Mouse (Mus musculus): Measurements from ENCODE around the gene Sox13.
"Not testable (repeated sequence)": the region's sequence is repeated elsewhere in the genome, so short reads cannot be mapped to it uniquely, and the experiment has no call there.

Sox13 gene

DNA sequence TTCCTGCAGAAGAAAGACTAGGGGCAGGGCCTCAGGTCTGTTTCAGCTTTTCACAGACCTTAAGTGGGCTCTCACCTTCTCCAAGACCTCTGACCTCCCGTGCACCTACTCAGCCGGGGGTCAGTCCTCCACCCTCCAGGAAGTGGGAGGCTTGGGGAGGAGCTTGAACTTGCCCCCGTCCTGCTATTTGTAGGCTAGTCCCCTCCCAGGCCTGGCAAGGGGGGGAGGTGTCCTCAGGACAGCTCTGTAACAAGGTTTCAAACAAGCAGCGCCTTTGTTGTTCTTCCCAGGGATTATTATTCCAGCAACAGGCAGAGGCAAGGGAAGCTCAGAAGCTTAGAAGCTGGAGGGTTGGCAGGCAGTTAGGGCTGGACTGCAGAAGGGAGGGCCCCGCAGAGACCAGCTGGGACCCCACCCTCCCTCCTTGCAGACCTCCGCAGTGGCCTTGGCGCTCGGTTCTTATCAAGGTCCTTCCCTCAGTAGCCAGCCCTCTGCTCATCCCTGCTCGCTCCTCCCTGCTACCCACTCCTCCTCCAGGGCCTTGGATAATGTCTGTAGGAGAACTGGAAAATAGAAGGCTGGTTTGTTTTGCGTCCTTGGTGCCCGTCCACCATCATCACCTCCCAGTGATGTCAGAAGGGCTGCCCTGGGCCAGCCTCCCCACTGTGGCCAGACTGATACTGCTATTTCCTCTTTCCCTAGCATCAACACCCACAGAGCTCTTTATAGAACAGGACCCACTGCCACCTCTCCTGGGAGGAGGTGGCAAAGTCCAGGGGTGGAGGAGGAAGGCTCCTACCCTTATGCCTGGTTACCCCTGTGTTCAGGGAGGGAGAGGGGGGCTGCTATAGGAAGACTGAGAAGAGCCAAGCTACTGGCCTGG is 56.3 kb downstream of the Sox13 start:
- no peak for DNase-seq (ENCODE audit: low read depth, low spot score)

DNA sequence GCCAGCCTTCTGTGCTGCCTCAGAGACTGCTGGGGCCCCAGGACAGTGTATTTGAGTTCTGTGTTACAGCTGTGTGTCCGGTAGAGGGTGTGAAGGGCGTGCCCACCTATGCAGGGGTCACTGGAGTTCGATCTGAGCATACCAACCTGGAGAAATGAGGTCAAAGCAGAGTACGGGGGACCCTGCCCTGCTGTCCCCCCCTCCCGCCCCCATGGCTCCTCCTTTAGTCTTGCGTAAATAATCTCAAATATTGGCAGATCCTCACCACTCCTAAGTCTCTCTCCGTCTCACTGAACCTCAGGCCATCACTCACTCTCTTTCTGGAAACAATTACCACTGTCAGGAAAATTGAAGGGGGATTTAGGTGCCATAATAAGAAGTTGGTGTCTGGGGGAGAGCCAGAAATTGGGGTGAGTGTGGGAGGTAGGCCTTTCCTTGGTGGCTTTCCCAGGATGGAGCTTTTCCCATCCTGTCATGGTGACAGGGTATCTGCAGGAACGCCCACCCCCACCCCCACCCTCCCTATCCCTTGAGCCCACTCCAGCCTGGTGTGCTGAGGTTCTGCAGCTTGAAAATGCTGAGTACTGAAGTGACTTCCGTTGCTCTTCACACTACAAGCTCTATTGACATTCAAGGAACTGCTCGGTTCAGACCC is 57.1 kb downstream of the Sox13 start:
- DNase-seq (ENCODE audit: low read depth, low spot score), result no peak

DNA sequence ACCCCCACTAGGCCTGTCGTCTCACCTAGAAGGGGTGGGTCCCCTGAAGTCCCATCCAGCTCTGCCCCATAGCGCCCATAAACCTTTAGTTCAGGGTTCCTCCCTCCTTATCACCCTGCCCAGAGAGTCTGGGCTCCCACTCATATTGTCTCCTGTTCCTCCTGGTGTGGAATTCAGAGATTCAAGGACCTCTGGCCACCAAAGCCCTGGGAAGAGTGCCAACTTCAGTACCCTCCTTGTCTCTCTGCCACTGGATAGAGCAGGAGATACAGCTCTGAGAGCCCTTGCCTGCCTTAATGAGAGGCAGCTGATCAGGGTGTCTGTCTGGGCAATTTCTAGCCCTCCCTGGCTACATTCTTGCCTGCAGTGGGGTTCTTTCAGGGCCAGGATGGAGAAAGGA is 59.3 kb downstream of the Sox13 start:
- no peak for DNase-seq (ENCODE audit: low read depth, low spot score)

DNA sequence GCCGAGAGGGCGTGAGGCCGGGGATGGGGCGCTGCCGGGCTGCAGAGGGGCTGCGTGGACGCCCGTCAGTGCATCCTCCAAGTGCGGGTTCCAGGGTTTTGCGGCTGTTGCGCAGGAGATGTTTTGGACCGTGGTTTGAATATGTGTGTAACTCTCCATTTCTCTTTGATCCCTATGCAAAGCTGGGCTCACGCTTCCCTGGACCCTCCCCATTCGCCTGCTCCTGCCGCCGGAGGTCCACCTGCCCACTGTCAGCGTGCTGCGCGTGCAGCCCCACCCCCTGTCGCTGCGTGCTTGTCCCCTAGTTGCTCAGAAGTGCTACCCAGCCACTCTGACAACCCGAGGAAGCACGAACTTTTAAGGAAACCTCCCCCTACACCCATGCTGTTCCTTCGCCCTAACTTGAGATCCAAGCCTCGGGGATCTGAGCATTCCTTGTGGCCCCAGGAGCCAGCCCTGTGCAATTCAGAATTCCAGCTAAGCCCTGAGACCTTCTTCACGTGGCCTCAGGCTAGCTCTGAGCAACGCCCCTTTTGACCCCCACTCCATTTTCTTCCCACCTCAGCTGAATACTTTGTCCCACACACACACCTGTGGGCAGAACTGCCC is 60.1 kb downstream of the Sox13 start:
- no peak for DNase-seq (ENCODE audit: low read depth, low spot score)

DNA sequence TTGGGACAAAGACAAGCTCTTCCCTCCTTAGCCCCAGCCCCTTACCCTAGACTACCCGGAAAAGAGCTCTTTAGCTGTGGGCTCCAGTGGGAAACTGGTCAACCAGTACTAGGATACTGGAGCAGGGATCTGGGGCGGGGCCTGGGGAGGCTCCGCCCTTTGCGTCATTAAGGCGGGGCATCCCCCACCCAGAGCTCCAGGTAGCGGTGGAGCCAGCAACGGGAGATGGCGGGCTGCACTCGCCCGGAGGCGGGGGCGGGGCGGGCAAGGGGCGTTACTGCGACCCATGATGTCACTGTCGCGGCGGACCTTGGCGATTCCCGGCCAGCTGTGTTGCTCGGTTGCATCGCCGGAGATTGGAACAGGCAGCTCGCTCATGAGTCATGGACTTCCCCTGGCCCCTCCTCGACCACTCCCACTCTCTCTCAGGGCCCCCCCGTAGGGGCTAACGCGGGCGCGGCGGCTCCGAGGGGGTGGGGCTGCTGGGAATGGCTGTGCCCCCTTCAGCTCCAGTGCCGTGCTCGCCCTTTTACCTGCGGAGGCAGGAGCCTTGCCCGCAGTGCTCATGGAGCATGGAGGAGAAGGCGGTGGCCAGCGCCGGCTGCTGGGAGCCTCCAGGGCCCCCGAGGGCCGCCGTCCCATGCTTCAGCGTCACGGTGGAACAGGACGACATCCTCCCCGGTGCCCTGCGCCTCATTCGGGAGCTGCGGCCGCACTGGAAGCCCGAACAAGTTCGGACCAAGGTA is 60.7 kb downstream of the Sox13 start, which contains the start of gene Etnk2:
TSS of gene Etnk2 (plus strand) at position 297 of the 746 bp plus-strand sequence.
- peak; percentile 83 for DNase-seq (ENCODE audit: low read depth, low spot score)

DNA sequence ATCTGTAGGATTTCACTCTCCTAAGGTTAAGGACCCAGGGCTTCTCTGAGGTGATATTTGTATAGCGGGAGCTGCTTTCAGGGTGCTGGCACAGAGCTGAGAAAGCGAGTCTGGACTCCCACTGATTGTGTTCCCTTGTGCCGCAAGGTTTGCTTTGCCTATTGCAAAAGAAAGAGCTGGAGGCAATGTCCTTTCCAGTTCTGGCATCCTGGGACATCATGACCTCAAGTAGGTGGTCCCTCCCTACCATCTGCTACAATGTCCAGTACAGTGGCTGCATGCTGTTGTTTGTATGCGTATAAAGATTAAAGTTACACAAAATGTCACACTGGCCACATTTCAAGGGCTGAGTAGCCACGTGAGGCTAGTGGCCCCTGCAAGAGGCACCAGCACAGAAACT is 62.1 kb downstream of the Sox13 start:
- DNase-seq (ENCODE audit: low read depth, low spot score), result no peak

GRCm38 (mm10) chr1:133361006-133361405 is 63.2 kb downstream of the Sox13 start:
- no peak for DNase-seq (ENCODE audit: low read depth, low spot score)

- DNase-seq (ENCODE audit: low read depth, low spot score), result no peak
Observed at GRCm38 (mm10) chr1:133356330-133356729, 67.8 kb downstream of the Sox13 start.

- no peak for DNase-seq (ENCODE audit: low read depth, low spot score)
Observed at GRCm38 (mm10) chr1:133355912-133356311, 68.3 kb downstream of the Sox13 start.

GRCm38 (mm10) chr1:133355469-133355868 is 68.7 kb downstream of the Sox13 start:
- DNase-seq (ENCODE audit: low read depth, low spot score), result no peak

- peak; percentile 76 for DNase-seq (ENCODE audit: low read depth, low spot score)
Observed at GRCm38 (mm10) chr1:133353371-133353809, 70.8 kb downstream of the Sox13 start.

DNA sequence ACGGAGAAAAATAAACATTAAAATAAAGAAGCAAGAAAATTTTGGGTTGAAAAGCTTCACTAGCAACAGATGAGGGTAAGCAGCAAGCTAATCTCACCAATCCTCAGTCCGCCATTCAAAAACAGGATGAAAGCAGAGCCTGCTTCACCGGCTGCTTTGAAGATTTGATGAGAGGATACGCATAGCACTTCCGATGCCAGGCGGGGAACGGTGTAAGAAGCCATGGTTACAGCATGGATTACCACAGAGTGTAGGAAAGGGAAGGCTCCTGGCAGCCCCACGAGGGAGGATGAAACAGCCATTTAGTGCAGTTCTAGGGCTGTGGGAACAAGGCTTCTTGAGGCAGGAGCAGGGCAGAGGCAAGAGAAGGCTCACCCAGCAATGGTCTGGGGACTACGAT is 72.4 kb downstream of the Sox13 start:
- DNase-seq (ENCODE audit: low read depth, low spot score), result no peak

DNA sequence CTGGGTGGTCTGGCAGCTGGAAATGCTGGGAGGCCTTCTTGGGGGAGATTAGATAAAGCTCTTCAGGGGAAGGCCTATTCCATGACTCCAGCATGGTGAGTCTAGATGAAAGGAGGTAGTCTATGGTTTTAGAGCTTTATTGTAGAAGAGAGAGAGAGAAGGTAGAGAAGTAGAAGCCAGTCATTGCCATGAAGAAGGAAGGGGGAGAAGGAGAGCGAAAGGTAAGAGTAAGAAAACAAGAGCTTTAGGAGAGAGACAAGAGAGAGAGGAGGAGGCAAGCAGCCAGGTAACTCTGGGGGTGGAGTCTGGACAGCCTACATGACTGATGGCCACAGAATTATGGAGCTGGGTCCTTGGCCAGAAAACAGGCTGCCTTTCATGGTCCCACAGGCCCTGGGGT is 74.0 kb downstream of the Sox13 start, which contains the start of gene Ren1:
TSS of gene Ren1 (plus strand) at position 301 of the 400 bp plus-strand sequence.
- DNase-seq (ENCODE audit: low read depth, low spot score), result no peak

DNA sequence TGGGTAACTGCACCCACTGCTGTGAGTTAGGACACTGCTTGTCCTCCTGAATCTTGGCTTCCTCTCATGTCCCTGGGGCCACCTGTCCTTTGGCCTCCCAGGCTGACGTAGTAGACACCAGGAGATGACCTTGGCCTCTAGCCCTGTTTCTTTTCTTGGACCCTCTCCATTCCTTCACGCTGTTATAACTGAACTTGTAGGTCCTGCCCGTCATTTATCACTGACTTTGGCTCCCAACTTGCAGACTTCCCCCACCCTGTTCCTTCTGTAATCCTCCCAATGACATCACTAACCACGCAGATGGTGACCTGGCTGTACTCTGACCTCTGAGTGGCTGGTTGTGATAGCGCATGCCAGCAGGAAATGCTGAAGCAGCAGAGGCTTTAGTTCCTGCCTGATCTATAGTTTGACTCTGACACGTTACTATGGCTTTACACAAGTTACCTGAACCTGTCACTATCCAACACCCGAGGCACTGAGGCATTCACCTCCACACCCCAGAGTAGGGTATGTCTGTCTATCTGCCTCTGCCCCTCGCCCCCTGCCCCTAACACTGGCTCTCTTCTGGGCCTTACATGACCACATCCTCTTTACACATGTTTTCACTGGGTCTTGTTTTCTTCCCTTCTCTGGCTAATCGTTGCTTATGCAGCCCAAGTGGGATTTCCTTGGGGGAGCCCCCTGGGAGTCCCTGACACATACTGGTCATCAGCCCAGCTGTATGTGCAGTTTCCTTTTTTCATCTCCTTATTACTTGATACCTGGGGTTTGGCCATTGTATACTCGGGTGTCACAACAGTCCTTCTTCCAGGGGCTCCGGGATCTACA is 76.3 kb downstream of the Sox13 start:
- DNase-seq (ENCODE audit: low read depth, low spot score), result no peak

DNA sequence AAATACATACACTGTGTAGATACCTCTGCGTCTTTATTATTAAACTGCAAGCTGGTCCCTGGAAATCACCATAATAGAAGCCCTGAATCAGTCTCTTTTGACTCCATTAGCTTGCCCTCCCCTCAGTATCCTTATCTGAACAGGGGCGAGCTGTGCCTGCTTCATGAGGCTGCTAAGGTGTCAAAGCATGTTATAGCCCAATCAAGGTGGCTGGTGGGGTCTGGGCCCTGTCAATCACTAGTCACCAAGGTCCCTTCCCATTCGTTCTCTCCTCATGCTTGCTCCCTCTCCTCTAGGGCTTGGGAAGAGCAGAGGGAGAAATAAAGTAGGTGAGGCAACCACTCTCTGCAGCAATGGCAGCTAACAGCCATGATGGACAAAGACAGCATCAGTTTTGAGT is 77.0 kb downstream of the Sox13 start:
- DNase-seq (ENCODE audit: low read depth, low spot score), result no peak

GRCm38 (mm10) chr1:133346531-133346930 is 77.6 kb downstream of the Sox13 start:
- no peak for DNase-seq (ENCODE audit: low read depth, low spot score)

DNA sequence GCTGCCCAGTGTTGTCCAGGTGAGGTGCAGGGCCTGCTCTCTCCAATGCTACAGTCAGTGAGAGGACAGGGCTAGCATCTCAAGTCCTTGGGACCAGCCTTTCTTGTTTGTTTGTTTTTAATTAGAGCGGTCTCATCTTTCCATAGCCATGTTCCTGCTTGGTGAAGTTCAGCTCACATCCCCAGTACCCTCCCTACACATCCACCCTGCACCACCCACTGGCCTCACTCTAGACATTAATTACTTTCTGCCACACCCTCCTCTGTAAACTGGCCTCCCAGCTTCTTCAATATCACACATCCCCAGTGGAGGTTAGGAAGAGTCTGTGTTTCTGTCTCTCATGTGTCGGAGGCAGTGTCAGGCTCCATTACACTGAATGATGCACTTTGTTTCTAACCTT is 79.8 kb downstream of the Sox13 start:
- no peak for DNase-seq (ENCODE audit: low read depth, low spot score)

GRCm38 (mm10) chr1:133340403-133340802 is 83.8 kb downstream of the Sox13 start:
- DNase-seq (ENCODE audit: low read depth, low spot score), result not testable (repeated sequence)

DNA sequence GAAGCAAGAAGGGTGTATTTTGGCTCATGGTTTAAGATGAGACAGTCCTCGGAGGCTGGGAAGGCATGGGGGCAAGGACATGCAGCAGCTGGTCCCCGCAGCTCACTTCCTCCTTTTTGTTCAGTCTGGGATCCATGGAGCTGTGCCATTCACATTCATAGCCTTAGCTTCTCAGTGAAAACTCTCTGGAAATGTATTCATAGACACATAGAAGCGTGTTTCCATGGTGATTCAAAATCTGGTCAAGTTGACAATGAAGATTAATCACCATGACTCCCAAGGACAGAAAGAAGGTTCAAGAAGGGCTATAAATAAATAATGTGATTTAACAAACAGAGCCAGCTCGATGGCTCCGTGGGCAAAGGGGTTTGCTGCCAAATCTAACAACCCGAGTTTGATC is 90.2 kb downstream of the Sox13 start:
- DNase-seq (ENCODE audit: low read depth, low spot score), result no peak

- DNase-seq (ENCODE audit: low read depth, low spot score), result no peak
Observed at GRCm38 (mm10) chr1:133332656-133333430, 91.3 kb downstream of the Sox13 start.

Measured in WW6 (cell line).